Mouse (Mus musculus): ENCODE data around the gene Cops6.
A peak's percentile ranks its signal among the peaks of the same experiment; 100 is the strongest.

- TF ChIP-seq TAL1 (conservative IDR thresholded peaks at IDR 0.05; ENCODE audit: low read depth, low read length) (no peak), CTCF (IDR thresholded peaks at IDR 0.05; ENCODE audit: low read depth, low read length) (peak; percentile 67)
Observed at GRCm38 (mm10) chr5:138155443-138155976, 5.4 kb upstream of the Cops6 start, which contains the start of gene Zfp113.

Measured in G1E (cell line).